ENCODE assay signal across 9 mouse cellular contexts in the genomic region with DNA sequence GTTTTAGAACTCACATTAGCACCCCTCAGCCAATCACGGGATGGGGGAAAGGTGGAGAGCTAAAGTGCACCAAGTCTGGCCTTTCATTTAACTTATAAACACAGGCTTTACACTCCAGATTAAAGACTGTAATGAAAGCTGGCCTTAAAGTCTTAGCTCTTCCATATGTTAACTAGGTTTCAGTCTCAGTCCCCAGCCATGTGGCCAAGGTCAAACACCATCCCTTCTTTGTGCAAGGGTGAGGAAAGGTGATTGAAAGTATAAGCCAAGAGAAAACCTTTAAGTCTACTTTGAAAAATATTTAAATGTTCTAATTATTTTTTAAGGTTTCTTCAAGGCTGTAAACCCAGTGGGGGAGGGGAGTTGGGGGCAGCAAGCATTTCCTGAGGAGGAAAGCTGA. TPM values are rescaled to one million over a fixed set of nuclear protein-coding genes. Genes with fewer than 3 reads are reported as not detected.
DNase-seq lines count a peak whose midpoint lies in the region; ATAC-seq and TF ChIP-seq lines count a peak whose summit lies in the region.
"Had no signal": no experiment of that assay in that cellular context is flagged by ENCODE, and none has a peak within 500 bp of the region (broad histone marks: within the 10 kb centered on the region; RNA-seq: fewer than 3 reads in every experiment).

No protein-coding gene starts in this region.

- no peak for TF ChIP-seq CTCF in kidney, adult 2 months (conservative IDR thresholded peaks at IDR 0.05; ENCODE audit: insufficient read depth, insufficient read length, low read depth, low read length)
- TF ChIP-seq CTCF in bone marrow macrophage, adult 2 months (IDR thresholded peaks at IDR 0.05; ENCODE audit: low read depth, low read length): no peak
- TF ChIP-seq CTCF in hindbrain, postnatal 0 days (IDR thresholded peaks at IDR 0.05; ENCODE audit: low read depth): no peak
- TF ChIP-seq CTCF in cerebellum, adult 2 months (IDR thresholded peaks at IDR 0.05; ENCODE audit: borderline replicate concordance, insufficient read depth, low read depth, low read length): no peak

- no peak for DNase-seq in kidney, adult 2 months
- DNase-seq in hindbrain, postnatal 0 days (ENCODE audit: low spot score): no peak
- DNase-seq in cerebellum, adult 9-11 months: no peak
- DNase-seq in cerebellum, adult 2 months: no peak
- no peak for DNase-seq in lung, postnatal 4 days
- DNase-seq: right cerebral cortex, postnatal 4 days had no signal

- H3K36me3 ChIP-seq in kidney, embryonic 14.5 days (ENCODE audit: control insufficient read depth, insufficient read depth, low read length): peaks cover 35% of the 10 kb centered on the region
- peaks cover 5% of the 10 kb centered on the region for H3K36me3 ChIP-seq in kidney, adult 2 months (ENCODE audit: control insufficient read depth, insufficient read depth, low read length)
- H3K36me3 ChIP-seq in hindbrain, postnatal 0 days (ENCODE audit: insufficient read depth, low read length): peaks cover 14% of the 10 kb centered on the region; the same call in 1 of the 2 replicates
- peaks cover 12% of the 10 kb centered on the region; the same call in 1 of the 2 replicates for H3K36me3 ChIP-seq in midbrain, embryonic 16.5 days (ENCODE audit: control insufficient read depth, insufficient read depth, low read length)

- no peak for ATAC-seq in kidney, embryonic 14.5 days (ENCODE audit: low FRiP score, low TSS enrichment)
- ATAC-seq in hindbrain, postnatal 0 days: no peak
- ATAC-seq in midbrain, embryonic 16.5 days: no peak

- H3K27ac ChIP-seq in kidney, embryonic 14.5 days (ENCODE audit: low read depth, low read length): no peak overlapping the region
- H3K27ac ChIP-seq in kidney, adult 2 months (ENCODE audit: insufficient read depth, low read depth, low read length): no peak overlapping the region
- no peak overlapping the region for H3K27ac ChIP-seq in bone marrow macrophage, adult 2 months (ENCODE audit: insufficient read depth, low read depth, low read length)
- H3K27ac ChIP-seq in hindbrain, postnatal 0 days: no peak overlapping the region
- H3K27ac ChIP-seq in midbrain, embryonic 16.5 days (ENCODE audit: low read length): no peak overlapping the region
- H3K27ac ChIP-seq in cerebellum, adult 2 months (ENCODE audit: insufficient read depth, low read length): no peak overlapping the region

- peak overlapping the region; percentile 59 for H3K9ac ChIP-seq in kidney, embryonic 14.5 days (ENCODE audit: low read depth, low read length)
- H3K9ac ChIP-seq in hindbrain, postnatal 0 days (replicated peaks; ENCODE audit: low read length): peak overlapping the region; percentile 51; the same call in 1 of the 2 replicates
- H3K9ac ChIP-seq in midbrain, embryonic 16.5 days (ENCODE audit: low read depth, low read length): no peak overlapping the region; the same call in 1 of the 2 replicates

- H3K9me3 ChIP-seq in kidney, embryonic 14.5 days (ENCODE audit: control insufficient read depth, low read length): no peaks in the 10 kb centered on the region
- no peaks in the 10 kb centered on the region for H3K9me3 ChIP-seq in hindbrain, postnatal 0 days (ENCODE audit: low read length)
- H3K9me3 ChIP-seq in midbrain, embryonic 16.5 days (replicated peaks; ENCODE audit: control insufficient read depth, low read length, poor library complexity, severe bottlenecking): no peaks in the 10 kb centered on the region

- H3K27me3 ChIP-seq in kidney, embryonic 14.5 days (ENCODE audit: control insufficient read depth, insufficient read depth, low read length): no peaks in the 10 kb centered on the region
- no peaks in the 10 kb centered on the region for H3K27me3 ChIP-seq in kidney, adult 2 months (replicated peaks; ENCODE audit: control insufficient read depth, insufficient read depth, low read length)
- no peaks in the 10 kb centered on the region for H3K27me3 ChIP-seq in hindbrain, postnatal 0 days (ENCODE audit: insufficient read depth, low read length)
- H3K27me3 ChIP-seq in midbrain, embryonic 16.5 days (ENCODE audit: control insufficient read depth, insufficient read depth, low read depth, low read length): no peaks in the 10 kb centered on the region
- H3K27me3 ChIP-seq in cerebellum, adult 2 months (ENCODE audit: control insufficient read depth, insufficient read depth, low read length): no peaks in the 10 kb centered on the region

- H3K4me1 ChIP-seq in kidney, embryonic 14.5 days (ENCODE audit: control insufficient read depth, insufficient read depth, low read length): peaks cover 9% of the 10 kb centered on the region
- no peaks in the 10 kb centered on the region for H3K4me1 ChIP-seq in kidney, adult 2 months (ENCODE audit: control insufficient read depth, insufficient read depth, low read length)
- H3K4me1 ChIP-seq in bone marrow macrophage, adult 2 months (ENCODE audit: control insufficient read depth, insufficient read depth, low read length): peaks cover 20% of the 10 kb centered on the region
- H3K4me1 ChIP-seq in hindbrain, postnatal 0 days (ENCODE audit: insufficient read depth, low read length): peaks cover 12% of the 10 kb centered on the region; the same call in 1 of the 2 replicates
- peaks cover 20% of the 10 kb centered on the region for H3K4me1 ChIP-seq in midbrain, embryonic 16.5 days (ENCODE audit: control insufficient read depth, insufficient read depth, low read length)
- H3K4me1 ChIP-seq in cerebellum, adult 2 months (ENCODE audit: control insufficient read depth, insufficient read depth, low read length): no peaks in the 10 kb centered on the region; the same call in none of the 2 replicates

- WGBS in kidney, embryonic 14.5 days: 3% methylated on average over 1 of the region's 1 CpGs
- 13% methylated on average over 1 of the region's 1 CpGs for WGBS in kidney, adult 2 months
- WGBS in hindbrain, postnatal 0 days: 6% methylated on average over 1 of the region's 1 CpGs
- WGBS in midbrain, embryonic 16.5 days: 0% methylated on average over 1 of the region's 1 CpGs
- 22% methylated on average over 1 of the region's 1 CpGs for WGBS in cerebellum, adult 2 months

- TF ChIP-seq POLR2A in kidney, adult 2 months (IDR thresholded peaks at IDR 0.05; ENCODE audit: low read depth, low read length): no peak
- no peak for TF ChIP-seq POLR2A in bone marrow macrophage, adult 2 months (IDR thresholded peaks at IDR 0.05; ENCODE audit: borderline replicate concordance, low read depth, low read length)
- no peak for TF ChIP-seq POLR2A in cerebellum, adult 2 months (IDR thresholded peaks at IDR 0.05; ENCODE audit: borderline replicate concordance, insufficient read depth, low read length)

- peak overlapping the region; percentile 87 for H3K4me3 ChIP-seq in kidney, embryonic 14.5 days (ENCODE audit: low read length)
- H3K4me3 ChIP-seq in kidney, adult 2 months (ENCODE audit: insufficient read depth, low read depth, low read length): no peak overlapping the region
- H3K4me3 ChIP-seq in bone marrow macrophage, adult 2 months (ENCODE audit: insufficient read depth, low read length): peak overlapping the region; percentile 61
- peak overlapping the region; percentile 70 for H3K4me3 ChIP-seq in hindbrain, postnatal 0 days (ENCODE audit: low read length)
- 0 out of 2 replicates have a peak overlapping the region, but pooled peaks have one; percentile 6 for H3K4me3 ChIP-seq in midbrain, embryonic 16.5 days (ENCODE audit: low read depth, low read length)
- no peak overlapping the region for H3K4me3 ChIP-seq in cerebellum, adult 2 months (replicated peaks; ENCODE audit: insufficient read depth, low read depth, low read length)

- peak overlapping the region; percentile 71 for H3K4me2 ChIP-seq in kidney, embryonic 14.5 days (replicated peaks; ENCODE audit: low read depth, low read length)
- peak overlapping the region; percentile 100 for H3K4me2 ChIP-seq in hindbrain, postnatal 0 days (ENCODE audit: low read depth, low read length)
- peak overlapping the region; percentile 24 for H3K4me2 ChIP-seq in midbrain, embryonic 16.5 days (ENCODE audit: low read length)

RNA-seq across cellular contexts. Expression of gene Fbxo5, which starts 1.7 kb away (rescaled TPM):
- polyA plus RNA-seq in kidney, embryonic 14.5 days (2014; fragmentation: Nextera tagmentation; extraction: Ambion mirVana): 79.0 and 85.1 TPM in 2 replicates
- 0.64 and 1.1 TPM in 2 replicates for polyA plus RNA-seq in kidney, adult 2 months (2012; rRNA removed)
- 23.1 and 26.2 TPM in 2 replicates for polyA plus RNA-seq in bone marrow macrophage, adult 2 months (2012; ENCODE audit: insufficient read depth, insufficient read length, missing spikeins)
- 5.3 and 8.0 TPM in 2 replicates for total RNA-seq in hindbrain, postnatal 0 days (2014; rRNA removed)
- 10.0 and 12.0 TPM in 2 replicates for polyA plus RNA-seq in hindbrain, postnatal 0 days (2015; fragmentation: Nextera tagmentation; extraction: Ambion mirVana)
- polyA plus RNA-seq in midbrain, embryonic 16.5 days (2015; fragmentation: Nextera tagmentation; extraction: Ambion mirVana): 10.1 and 11.1 TPM in 2 replicates
- polyA plus RNA-seq in cerebellum, adult 2 months (2012; rRNA removed): 3.8 and 5.0 TPM in 2 replicates

RNA-seq across cellular contexts. Expression of gene Mtrf1l, which starts 20.0 kb away (rescaled TPM):
- polyA plus RNA-seq in kidney, embryonic 14.5 days (2014; fragmentation: Nextera tagmentation; extraction: Ambion mirVana): 18.9 and 19.4 TPM in 2 replicates
- 1.7 and 2.4 TPM in 2 replicates for polyA plus RNA-seq in kidney, adult 2 months (2012; rRNA removed)
- polyA plus RNA-seq in bone marrow macrophage, adult 2 months (2012; ENCODE audit: insufficient read depth, insufficient read length, missing spikeins): 14.4 and 16.4 TPM in 2 replicates
- 7.3 and 12.2 TPM in 2 replicates for total RNA-seq in hindbrain, postnatal 0 days (2014; rRNA removed)
- polyA plus RNA-seq in hindbrain, postnatal 0 days (2015; fragmentation: Nextera tagmentation; extraction: Ambion mirVana): 8.2 and 8.3 TPM in 2 replicates
- 7.9 and 11.1 TPM in 2 replicates for polyA plus RNA-seq in midbrain, embryonic 16.5 days (2015; fragmentation: Nextera tagmentation; extraction: Ambion mirVana)
- polyA plus RNA-seq in cerebellum, adult 2 months (2012; rRNA removed): 5.8 and 7.0 TPM in 2 replicates

Comparison
In these comparisons a context has a peak if more than half of its experiments do, and no peak if none do; other contexts are left out.
1. H3K4me3 ChIP-seq: peak in kidney, embryonic 14.5 days (single experiment), bone marrow macrophage, adult 2 months (single experiment), hindbrain, postnatal 0 days (single experiment) and midbrain, embryonic 16.5 days (single experiment); none in kidney, adult 2 months (single experiment) and cerebellum, adult 2 months (single experiment).
2. H3K4me2 ChIP-seq: peak in every context shown above with its lines; median percentile 100 in hindbrain, postnatal 0 days; 71 in kidney, embryonic 14.5 days; 24 in midbrain, embryonic 16.5 days.